Mouse (Mus musculus) liver, adult (tissue): ENCODE measurements at regions not wholly inside any gene's neighbourhood (a gene's known extent, or its start where the extent isn't known, plus 50 kb on each side); places are given as distances from the start of the nearest gene placed in this dataset.

Source experiments
- GATA4 ChIP-seq: IDR thresholded peaks from 2 replicates; pipeline ENCODE4 v1.6.1; 2014; ENCODE audit warnings: mild to moderate bottlenecking, low read length; ENCODE audit not compliant: insufficient replicate concordance

DNA sequence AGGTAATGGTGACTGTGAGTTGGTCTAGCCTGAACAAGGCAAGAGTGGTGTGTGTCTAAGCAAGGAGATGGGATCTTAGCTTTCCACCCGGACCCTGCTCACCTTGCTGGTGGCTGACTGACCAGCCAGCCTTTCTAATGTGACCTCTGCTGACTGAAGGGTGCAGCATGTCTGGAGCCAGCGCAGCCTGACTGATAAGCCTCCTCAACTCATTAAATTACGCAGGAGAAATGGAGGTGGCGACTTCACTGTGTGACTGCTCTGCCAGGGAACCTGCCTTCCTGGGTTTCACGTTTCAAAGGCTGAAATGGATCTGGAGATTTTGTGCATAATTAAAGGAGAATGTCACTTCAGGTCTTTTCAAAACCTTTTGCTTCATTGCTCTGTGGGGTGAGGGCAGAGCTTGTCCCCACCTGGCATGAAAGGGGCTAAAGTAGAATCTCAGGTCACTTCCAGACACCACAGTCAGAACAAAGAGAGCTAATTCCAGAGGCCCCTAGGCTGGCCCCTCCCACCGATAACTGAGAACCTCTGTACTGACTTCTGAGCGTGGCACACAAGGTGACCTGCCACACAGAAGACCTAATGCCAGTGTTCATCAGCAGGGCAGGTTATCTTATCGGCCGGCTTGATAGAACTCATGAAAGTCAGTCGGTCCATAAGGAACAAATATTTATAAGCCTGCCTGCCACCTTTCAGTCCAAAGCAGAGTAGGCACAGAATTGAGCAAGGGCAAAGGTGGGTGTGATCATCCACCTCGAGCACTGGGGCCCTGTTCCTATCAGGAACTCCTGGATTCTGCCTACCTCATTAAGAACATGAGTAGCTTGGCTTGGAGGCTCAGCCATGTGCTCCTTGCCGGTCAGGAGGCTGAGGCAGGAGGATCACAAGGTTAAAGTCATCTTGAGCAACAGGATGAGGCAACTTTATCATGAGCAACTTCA, 53.1 kb upstream of the Vps8 start:
- TF ChIP-seq GATA4, result no peak
